Mouse (Mus musculus): ENCODE results near the gene Hist1h2bl. TPM values are rescaled to one million over a fixed set of nuclear protein-coding genes. Genes with fewer than 3 reads are reported as not detected.
"Not testable (repeated sequence)": the region's sequence is repeated elsewhere in the genome, so short reads cannot be mapped to it uniquely, and the experiment has no call there.

The Hist1h2bl gene
- total RNA-seq, 2 experiments from 2014 or later, result 3.9 to 6.5 TPM

DNA sequence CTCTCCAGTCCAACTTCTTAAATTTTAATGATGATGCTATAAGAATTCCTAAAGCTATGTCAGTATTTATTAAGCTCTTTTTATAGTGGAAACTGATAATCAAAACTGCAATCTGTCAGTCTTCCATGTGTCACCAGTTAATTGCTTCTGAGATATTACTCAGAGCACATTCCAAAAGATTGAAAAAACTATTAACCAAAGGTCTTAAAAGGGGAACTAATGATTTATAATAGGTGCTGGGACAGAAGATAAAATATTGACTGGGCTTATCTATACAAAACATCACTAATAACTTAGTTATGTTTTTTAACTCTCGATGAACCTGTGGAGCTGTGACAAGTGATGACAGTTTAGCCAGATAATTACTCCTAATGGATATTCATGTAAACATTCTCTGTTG is 29.1 kb upstream of the Hist1h2bl start:
- Histone ChIP-seq H3K4me3 (no peak overlapping the region), H3K27ac (no peak overlapping the region)
- TF ChIP-seq CTCF (IDR thresholded peaks at IDR 0.05), result no peak
- intact Hi-C loops (cut with DNase I), result no loop called here
- no peak for DNase-seq

DNA sequence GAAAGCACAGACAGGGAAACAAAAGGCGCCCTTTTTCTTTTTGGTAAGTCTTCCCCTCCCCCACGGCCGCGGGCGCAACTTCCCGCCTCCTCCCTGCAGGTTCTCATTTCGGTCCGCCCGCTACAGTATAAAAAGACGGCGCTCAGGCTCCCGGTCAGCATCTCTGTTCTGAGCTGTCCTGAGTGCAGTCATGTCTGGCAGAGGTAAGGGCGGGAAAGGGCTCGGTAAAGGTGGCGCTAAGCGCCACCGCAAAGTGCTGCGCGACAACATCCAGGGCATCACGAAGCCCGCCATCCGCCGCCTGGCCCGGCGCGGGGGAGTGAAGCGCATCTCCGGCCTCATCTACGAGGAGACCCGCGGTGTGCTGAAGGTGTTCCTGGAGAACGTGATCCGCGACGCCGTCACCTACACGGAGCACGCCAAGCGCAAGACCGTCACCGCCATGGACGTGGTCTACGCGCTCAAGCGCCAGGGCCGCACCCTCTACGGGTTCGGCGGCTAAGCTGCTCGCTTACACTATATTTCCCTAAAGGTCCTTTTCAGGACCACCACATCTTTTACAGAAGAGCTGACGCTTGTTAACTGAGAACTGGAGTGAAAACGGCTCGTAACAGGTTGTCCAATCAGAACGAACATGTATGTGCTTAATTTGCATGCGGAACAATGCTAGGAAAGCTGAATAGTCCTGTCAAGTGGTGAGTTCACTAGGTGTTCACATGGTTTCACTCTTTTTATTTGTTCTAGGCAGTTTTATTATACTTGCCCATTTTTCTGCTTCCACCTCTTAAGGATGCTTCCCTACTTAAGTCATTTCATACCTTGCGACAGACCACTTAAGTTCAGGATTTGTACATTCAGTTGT is 19.2 kb upstream of the Hist1h2bl start, which contains the start of gene Hist1h4j:
Gene Hist1h4j (plus strand): TSS at position 159 of the 862 bp plus-strand sequence.
- DNase-seq, result peak; percentile 60

DNA sequence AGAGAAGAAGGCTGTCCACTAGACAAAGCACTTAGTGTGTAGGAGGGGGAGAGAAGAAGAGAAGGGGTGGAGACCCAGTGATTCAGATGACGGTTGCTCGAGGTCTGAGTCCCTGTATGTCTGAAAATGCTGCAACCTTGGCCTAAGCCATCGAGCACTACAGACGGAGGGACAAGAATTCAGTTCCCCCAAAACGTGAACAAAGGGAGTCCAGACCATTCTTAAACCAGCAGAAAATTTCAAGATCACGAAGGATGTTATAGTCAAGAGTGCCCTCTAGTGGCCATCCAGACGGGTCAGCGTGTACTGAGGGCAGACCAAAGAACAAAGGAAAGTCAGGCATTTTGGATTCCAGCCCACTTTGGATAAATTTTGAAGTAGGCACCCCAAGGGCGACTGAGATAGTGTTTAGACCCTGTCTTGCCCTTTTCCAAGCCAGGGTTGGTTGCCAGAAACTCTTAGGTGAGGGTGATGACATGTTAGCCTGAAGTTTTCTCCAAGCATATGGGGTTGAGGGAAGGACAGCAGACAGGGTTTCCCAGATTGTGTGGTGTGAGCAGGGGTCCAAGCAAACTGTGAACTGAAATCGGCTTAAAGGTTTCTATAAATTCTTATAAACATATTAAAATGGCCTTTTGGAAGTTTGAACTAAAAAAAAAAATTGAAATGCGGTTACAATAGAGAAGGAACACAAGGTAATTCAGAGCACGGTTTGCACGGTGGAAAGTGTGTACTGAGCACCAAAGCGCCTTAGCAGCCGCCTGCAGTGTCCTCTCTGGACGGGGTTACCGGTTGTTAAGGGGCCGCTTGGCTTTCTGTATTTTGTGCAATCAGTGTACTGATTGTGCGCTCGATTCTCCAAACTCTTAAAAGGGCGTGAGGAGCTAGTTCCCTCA is 18.3 kb upstream of the Hist1h2bl start:
- TF ChIP-seq CTCF (IDR thresholded peaks at IDR 0.05), result peak; percentile 91
- Histone ChIP-seq H3K4me3 (peak overlapping the region; percentile 74), H3K27ac (peak overlapping the region; percentile 74)
- intact Hi-C loops (cut with DNase I), result loop anchor here (1.0 to 2.0 kb wide), 2 partner anchors 17 to 20 kb away; partner anchors contain the start of gene Hist1h4k
- peak; percentile 65 for DNase-seq

More for the DNA sequence above, 19.2 kb upstream of the Hist1h2bl start, which contains the start of gene Hist1h4j:
- intact Hi-C loops (cut with DNase I), result loop anchor here (1.0 to 2.0 kb wide), 2 partner anchors 16 to 21 kb away; partner anchors contain the start of gene Hist1h4k
- H3K4me3 ChIP-seq, result peak within 1 kb of the TSS; percentile 74
- peak within 1 kb of the TSS; percentile 74 for H3K27ac ChIP-seq

DNA sequence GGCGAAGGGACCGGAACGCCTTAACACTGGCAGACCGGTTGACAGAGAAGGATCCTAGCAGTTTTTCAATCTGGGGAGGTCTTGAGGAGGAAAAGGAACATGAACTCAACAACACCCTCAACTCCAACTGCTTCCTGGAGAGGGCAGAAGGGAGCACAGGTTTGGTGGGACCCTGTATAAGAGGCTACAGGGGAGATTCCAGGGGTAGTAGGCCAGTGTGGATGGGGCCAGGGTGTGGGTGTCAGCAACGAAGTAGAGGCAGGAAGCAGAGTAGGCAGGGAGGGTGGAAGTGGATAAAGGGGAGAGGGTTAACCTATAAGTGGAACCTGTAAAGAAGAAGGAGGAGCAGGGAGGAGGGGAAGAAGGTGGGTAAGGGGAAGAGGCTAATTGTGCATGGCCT is 17.5 kb upstream of the Hist1h2bl start:
- no peak for TF ChIP-seq CTCF (IDR thresholded peaks at IDR 0.05)
- DNase-seq, result no peak
- intact Hi-C loops (cut with DNase I), result no loop called here
- Histone ChIP-seq H3K4me3 (no peak overlapping the region), H3K27ac (no peak overlapping the region)

DNA sequence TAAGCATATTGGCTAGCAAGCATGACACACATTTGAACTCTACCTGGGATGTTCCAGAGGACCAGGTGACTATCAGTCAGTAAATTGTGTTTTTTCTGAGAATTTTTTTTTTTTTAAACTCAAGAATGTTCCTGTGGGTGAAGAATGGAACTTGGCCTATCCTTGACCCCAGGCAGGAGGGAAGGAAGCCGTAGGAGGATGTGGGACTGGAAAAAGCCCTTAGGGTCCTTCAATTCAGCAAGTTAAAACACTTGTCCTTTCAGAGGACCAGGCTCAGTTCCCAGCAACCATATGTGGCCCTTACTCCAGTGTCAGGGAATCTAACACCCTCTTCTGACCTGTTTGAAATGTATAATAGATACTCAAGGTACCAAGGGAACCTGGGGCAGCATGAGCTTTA is 13.6 kb upstream of the Hist1h2bl start:
- TF ChIP-seq CTCF (IDR thresholded peaks at IDR 0.05), result no peak
- intact Hi-C loops (cut with DNase I), result no loop called here
- no peak for DNase-seq
- no peak overlapping the region for H3K27ac ChIP-seq
- no peak overlapping the region for H3K4me3 ChIP-seq

DNA sequence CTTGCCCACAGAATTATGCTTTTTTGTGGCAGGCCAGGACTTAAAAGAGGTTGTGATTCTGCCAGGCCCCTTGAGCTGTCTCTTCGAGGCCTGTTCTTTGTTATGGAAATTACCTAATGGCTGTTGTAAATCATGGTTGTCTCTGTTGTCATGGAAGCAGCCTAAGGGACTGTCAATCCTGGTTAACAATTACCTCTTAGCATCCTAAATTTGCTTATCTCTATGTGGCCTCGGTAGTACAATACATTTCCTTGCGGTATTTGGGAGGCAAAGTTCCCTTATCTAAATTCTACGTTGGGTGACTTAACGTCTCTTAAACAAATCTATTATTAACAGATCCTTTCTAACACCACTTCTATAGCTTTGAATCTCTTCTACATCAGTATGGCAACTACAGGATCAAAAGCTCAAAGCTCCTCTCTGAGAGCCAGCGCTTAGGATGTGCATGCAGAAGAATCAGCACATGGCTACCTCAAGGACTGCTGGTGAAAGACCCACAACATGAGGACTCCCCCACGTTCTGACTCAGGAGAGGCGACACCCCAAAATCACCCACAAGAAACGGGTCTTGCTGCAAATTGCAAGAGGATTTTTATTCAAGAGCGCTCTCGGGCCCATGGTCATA is 12.1 kb upstream of the Hist1h2bl start:
- no peak for DNase-seq
- intact Hi-C loops (cut with DNase I), result no loop called here
- Histone ChIP-seq H3K27ac (no peak overlapping the region), H3K4me3 (no peak overlapping the region)
- no peak for TF ChIP-seq CTCF (IDR thresholded peaks at IDR 0.05)

DNA sequence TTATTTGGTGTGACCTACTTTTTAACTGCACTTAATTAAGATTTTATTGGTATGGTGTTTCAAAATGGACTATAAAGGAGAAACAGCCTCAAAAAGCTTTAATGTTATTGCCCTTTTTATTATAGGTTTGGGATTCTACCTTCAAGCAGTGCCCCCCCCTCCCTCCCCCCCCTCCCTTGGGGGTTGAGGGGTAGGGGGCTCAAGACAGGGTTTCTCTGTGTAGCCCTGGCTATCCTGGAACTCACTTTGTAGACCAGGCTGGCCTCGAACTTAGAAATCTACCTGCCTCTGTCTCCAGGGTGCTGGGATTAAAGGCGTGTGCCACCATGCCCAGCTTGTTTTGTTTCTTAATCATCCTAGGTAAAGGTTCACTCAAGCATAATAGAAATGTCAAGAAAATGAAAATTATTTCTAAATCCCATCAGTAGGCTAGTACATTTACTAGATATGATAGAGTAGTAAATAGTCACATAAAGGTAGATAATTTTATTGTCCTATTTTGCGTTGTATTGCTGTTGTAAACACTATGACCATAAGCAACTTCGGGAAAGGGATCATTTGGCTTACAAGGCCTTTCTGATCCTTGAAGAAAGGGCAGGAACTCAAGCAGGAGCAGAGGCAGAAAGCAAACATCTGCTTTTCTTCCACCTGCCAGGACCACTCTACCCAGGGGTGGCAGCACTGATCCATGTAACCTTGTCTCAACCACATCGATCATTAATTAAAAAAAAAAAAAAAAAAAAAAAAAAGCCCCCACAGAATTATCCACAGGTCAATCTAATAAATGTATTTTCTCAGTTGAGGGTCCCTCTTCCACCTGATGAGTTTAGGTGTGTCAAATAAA is 7.3 kb upstream of the Hist1h2bl start:
- TF ChIP-seq CTCF (IDR thresholded peaks at IDR 0.05), result no peak
- intact Hi-C loops (cut with DNase I), result no loop called here
- H3K4me3 ChIP-seq, result no peak overlapping the region
- H3K27ac ChIP-seq, result no peak overlapping the region
- no peak for DNase-seq

DNA sequence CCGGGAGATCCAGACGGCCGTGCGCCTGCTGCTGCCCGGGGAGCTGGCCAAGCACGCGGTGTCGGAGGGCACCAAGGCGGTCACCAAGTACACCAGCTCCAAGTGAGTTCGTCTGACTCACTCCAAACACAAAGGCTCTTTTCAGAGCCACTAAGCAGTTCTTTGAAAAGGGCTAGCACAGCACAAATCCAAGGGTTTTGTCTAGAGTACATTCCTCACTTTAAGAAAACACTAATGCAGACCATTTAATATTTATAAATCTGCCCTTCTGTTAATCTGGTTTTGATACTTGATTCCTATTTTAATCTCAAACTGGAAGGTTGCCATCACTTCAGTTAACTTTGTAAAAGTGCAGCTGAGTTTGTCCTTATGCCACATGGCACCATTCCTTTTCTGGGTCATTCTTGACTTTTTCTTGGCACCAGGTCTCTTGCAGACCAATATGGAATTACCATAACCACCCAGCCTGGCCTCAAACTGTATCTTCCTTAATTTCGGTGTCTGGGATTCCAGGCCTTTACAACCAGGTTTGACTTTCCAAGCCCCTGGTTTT is 6.5 kb upstream of the Hist1h2bl start:
- TF ChIP-seq CTCF (IDR thresholded peaks at IDR 0.05), result no peak
- intact Hi-C loops (cut with DNase I), result no loop called here
- peak overlapping the region; percentile 74 for H3K4me3 ChIP-seq
- no peak overlapping the region for H3K27ac ChIP-seq
- no peak for DNase-seq

DNA sequence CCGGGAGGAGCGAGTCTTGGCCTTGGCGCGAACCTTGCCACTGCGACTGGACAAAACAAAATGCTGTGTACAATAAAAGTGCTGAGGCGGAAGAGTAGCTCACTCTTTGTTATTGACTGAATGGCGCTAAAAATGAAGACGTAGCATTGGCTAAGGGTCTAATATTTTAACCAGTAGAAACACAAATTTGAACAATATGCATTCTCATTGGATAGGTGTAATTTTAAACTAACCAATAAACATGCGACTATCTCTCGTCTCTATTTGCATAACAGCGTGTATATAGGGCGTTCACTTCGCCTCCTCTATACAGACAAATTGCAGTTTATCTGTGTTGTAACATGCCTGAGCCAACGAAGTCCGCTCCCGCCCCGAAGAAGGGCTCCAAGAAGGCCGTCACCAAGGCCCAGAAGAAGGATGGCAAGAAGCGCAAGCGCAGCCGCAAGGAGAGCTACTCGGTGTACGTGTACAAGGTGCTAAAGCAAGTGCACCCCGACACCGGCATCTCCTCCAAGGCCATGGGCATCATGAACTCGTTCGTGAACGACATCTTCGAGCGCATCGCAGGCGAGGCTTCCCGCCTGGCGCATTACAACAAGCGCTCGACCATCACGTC is 5.9 kb upstream of the Hist1h2bl start, which contains the start of gene Hist1h2bm:
Gene Hist1h2bm (plus strand): TSS at position 288 of the 616 bp plus-strand sequence.
- peak within 1 kb of the TSS; percentile 54; the same call in 1 of the 2 replicates for H3K27ac ChIP-seq
- peak; percentile 35 for DNase-seq
- intact Hi-C loops (cut with DNase I), result not testable (repeated sequence)
- H3K4me3 ChIP-seq, result peak within 1 kb of the TSS; percentile 74

DNA sequence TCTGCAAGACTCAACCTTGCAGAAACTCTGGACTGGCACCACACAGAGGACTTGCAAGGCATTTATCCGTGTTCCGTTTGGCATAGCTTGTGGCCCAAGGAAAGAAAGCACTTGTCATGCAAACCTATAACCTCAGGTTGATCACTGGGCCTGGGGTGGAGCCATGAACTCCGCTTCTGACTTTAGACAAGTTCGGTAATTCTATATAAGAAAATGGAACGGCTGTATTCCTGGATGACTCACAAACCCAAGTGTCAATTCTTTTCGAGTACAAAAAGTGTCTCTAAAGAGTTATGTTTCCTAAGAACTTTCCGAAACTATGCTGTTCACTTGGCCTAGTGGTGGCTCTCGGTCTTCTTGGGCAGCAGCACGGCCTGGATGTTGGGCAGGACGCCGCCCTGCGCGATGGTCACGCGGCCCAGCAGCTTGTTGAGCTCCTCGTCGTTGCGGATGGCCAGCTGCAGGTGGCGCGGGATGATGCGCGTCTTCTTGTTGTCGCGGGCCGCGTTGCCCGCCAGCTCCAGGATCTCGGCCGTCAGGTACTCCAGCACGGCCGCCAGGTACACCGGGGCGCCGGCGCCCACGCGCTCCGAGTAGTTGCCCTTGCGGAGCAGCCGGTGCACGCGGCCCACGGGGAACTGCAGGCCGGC is 5.3 kb upstream of the Hist1h2bl start:
- intact Hi-C loops (cut with DNase I); H3K27ac ChIP-seq; DNase-seq: not testable (repeated sequence)
- H3K4me3 ChIP-seq, result peak overlapping the region; percentile 74
